Mouse (Mus musculus): ENCODE data around the gene Zfp59. TPM values are rescaled to one million over a fixed set of nuclear protein-coding genes. Genes with fewer than 3 reads are reported as not detected.
A peak's percentile ranks its signal among the peaks of the same experiment; 100 is the strongest.
"Not testable (repeated sequence)": the region's sequence is repeated elsewhere in the genome, so short reads cannot be mapped to it uniquely, and the experiment has no call there.

Zfp59 gene
- 9.7 and 10.7 TPM in 2 replicates for polyA plus RNA-seq (2016; fragmentation: Nextera tagmentation; extraction: Ambion mirVana)

- Histone ChIP-seq H3K4me1 (replicated peaks) (peaks cover 5% of the 10 kb centered on the region), H3K9ac (replicated peaks) (peak within 1 kb of the TSS; percentile 64), H3K4me3 (replicated peaks) (peak within 1 kb of the TSS; percentile 57), H3K36me3 (0 out of 2 replicates have a peak, but pooled peaks cover under 1% of the 10 kb centered on the region), H3K9me3 (no peaks in the 10 kb centered on the region), H3K4me2 (peak within 1 kb of the TSS; percentile 62), H3K27ac (peak within 1 kb of the TSS; percentile 82), H3K27me3 (no peaks in the 10 kb centered on the region)
- peak; percentile 90 for ATAC-seq (ENCODE audit: insufficient number of reproducible peaks, insufficient read depth, low FRiP score, low TSS enrichment, low read depth)
- WGBS, result 3% methylated on average over 34 of the region's 34 CpGs
Observed at GRCm38 (mm10) chr7:27838323-27839249, at the start of gene Zfp59. TSS of gene Zfp59 (plus strand) at chr7:27838607.

DNA sequence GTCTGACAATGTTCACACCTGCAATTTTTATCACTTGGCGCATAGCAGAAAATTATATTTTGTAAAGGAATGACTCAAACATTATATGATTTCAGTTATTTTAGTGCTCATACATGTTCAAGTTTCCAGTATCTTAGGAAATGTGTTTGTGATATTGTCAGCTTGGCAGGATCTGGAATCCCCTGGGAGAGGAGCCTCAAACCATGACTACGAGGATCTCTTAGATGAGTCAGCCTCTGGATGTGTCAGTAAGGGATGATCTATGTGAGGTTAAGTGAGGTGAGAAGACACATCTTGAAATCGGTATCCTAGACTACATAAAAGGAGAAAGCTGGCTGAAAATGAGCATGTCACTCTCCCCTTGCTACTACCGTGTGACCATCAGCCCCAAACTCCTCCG is 49.1 kb upstream of the Zfp59 start:
- Histone ChIP-seq H3K27me3 (no peaks in the 10 kb centered on the region), H3K9me3 (peaks cover 23% of the 10 kb centered on the region), H3K4me2 (no peak overlapping the region), H3K4me3 (replicated peaks) (no peak overlapping the region), H3K9ac (replicated peaks) (no peak overlapping the region), H3K4me1 (replicated peaks) (no peaks in the 10 kb centered on the region), H3K36me3 (no peaks in the 10 kb centered on the region), H3K27ac (no peak overlapping the region)
- 76% methylated on average over 5 of the region's 5 CpGs for WGBS
- ATAC-seq (ENCODE audit: insufficient number of reproducible peaks, insufficient read depth, low FRiP score, low TSS enrichment, low read depth), result no peak

DNA sequence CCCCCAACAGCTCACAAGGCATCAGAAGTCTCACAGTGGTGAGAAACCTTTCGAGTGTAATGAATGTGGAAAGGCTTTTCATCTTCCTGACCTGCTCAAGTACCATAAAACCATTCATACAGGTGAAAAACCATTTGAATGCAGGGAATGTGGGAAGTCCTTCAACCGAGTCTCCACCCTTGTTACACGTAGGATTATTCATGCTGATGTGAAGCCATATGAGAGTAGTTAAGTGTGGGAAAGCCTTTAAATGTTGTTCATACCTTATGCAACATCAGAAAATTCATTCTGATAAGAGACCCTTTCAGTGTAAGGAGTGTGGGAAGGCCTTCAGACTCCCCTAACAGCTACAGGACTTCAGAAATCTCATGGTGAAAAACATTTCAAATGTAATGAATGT is 44.5 kb upstream of the Zfp59 start:
- not testable (repeated sequence) for H3K9me3 ChIP-seq; ATAC-seq (ENCODE audit: insufficient number of reproducible peaks, insufficient read depth, low FRiP score, low TSS enrichment, low read depth); H3K27me3 ChIP-seq; H3K36me3 ChIP-seq; H3K4me2 ChIP-seq; H3K4me1 ChIP-seq (replicated peaks); H3K27ac ChIP-seq; H3K4me3 ChIP-seq (replicated peaks); H3K9ac ChIP-seq (replicated peaks)
- 42% methylated on average over 3 of the region's 3 CpGs for WGBS

DNA sequence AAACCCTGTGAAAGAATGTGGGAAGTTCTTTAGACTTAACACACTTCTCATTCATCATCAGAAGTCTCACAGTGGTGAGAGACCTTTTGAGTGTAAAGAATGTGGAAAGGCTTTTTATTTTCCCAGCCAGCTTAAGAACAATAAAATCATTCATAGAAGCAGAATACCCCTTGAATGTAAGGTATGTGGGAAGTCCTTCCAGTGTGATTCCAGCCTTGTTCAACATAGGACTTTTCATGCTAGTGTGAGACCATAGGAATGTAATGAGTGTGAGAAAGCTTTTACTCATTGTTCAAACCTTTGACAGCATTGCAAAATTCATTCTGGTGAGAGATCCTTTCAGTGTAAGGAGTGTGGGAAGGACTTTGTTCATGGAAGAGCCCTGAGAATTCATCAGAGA is 43.8 kb upstream of the Zfp59 start:
- Histone ChIP-seq H3K4me1 (replicated peaks) (peaks cover 5% of the 10 kb centered on the region; the same call in 1 of the 2 replicates), H3K4me3 (replicated peaks) (no peak overlapping the region), H3K36me3 (no peaks in the 10 kb centered on the region), H3K27me3 (no peaks in the 10 kb centered on the region), H3K4me2 (no peak overlapping the region), H3K9me3 (0 out of 2 replicates have a peak, but pooled peaks cover 9% of the 10 kb centered on the region), H3K27ac (no peak overlapping the region), H3K9ac (replicated peaks) (no peak overlapping the region)
- ATAC-seq (ENCODE audit: insufficient number of reproducible peaks, insufficient read depth, low FRiP score, low TSS enrichment, low read depth), result no peak

- no peak overlapping the region; the same call in 1 of the 2 replicates for H3K27ac ChIP-seq
Observed at GRCm38 (mm10) chr7:27797906-27798811, 40.2 kb upstream of the Zfp59 start.

GRCm38 (mm10) chr7:27801137-27801536 is 37.3 kb upstream of the Zfp59 start:
- Histone ChIP-seq H3K36me3 (no peaks in the 10 kb centered on the region; the same call in 1 of the 2 replicates), H3K4me3 (replicated peaks) (no peak overlapping the region), H3K9me3 (0 out of 2 replicates have a peak, but pooled peaks cover 9% of the 10 kb centered on the region), H3K27ac (no peak overlapping the region), H3K27me3 (no peaks in the 10 kb centered on the region), H3K4me2 (no peak overlapping the region), H3K4me1 (replicated peaks) (peaks cover 10% of the 10 kb centered on the region; the same call in 1 of the 2 replicates), H3K9ac (replicated peaks) (no peak overlapping the region)
- ATAC-seq (ENCODE audit: insufficient number of reproducible peaks, insufficient read depth, low FRiP score, low TSS enrichment, low read depth), result no peak
- WGBS, result 58% methylated on average over 2 of the region's 2 CpGs

More at GRCm38 (mm10) chr7:27797906-27798811, 40.2 kb upstream of the Zfp59 start:
- Histone ChIP-seq H3K4me1 (replicated peaks) (peaks cover 5% of the 10 kb centered on the region; the same call in 1 of the 2 replicates), H3K9me3 (0 out of 2 replicates have a peak, but pooled peaks cover 9% of the 10 kb centered on the region), H3K36me3 (no peaks in the 10 kb centered on the region), H3K4me3 (replicated peaks) (0 out of 2 replicates have a peak overlapping the region, but pooled peaks have one; percentile 4), H3K27me3 (no peaks in the 10 kb centered on the region), H3K4me2 (peak overlapping the region; percentile 45), H3K9ac (replicated peaks) (no peak overlapping the region)
- ATAC-seq (ENCODE audit: insufficient number of reproducible peaks, insufficient read depth, low FRiP score, low TSS enrichment, low read depth), result peak; percentile 59; the same call in 1 of the 2 replicates
- 35% methylated on average over 8 of the region's 8 CpGs for WGBS

DNA sequence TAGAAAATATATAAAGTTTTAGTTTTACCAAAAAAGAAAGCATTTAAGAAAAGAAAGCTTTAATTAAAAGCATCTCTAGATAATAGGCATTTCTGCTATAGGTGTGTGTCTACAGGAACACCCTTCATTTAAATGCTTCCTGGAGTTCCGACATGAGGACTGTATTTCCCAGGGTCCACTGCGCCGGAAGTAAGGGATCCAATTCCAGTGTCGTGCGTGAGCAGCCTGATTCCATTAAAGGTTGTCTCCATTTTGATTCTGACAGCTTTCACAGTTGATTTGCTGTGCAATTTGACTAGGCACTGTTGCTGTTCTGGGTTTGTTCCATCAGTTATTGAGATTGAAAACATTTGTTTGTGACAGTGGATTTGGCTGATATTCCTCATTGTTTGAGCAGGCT is 35.4 kb upstream of the Zfp59 start:
- H3K4me2 ChIP-seq, result no peak overlapping the region
- no peaks in the 10 kb centered on the region for H3K9me3 ChIP-seq
- peaks cover 10% of the 10 kb centered on the region; the same call in 1 of the 2 replicates for H3K4me1 ChIP-seq (replicated peaks)
- WGBS, result 72% methylated on average over 5 of the region's 5 CpGs
- H3K27ac ChIP-seq, result no peak overlapping the region
- ATAC-seq (ENCODE audit: insufficient number of reproducible peaks, insufficient read depth, low FRiP score, low TSS enrichment, low read depth), result no peak
- H3K36me3 ChIP-seq, result peaks cover 8% of the 10 kb centered on the region
- no peak overlapping the region for H3K4me3 ChIP-seq (replicated peaks)
- no peak overlapping the region for H3K9ac ChIP-seq (replicated peaks)
- no peaks in the 10 kb centered on the region for H3K27me3 ChIP-seq

- H3K27ac ChIP-seq, result peak overlapping the region; percentile 79
- peak overlapping the region; percentile 72 for H3K9ac ChIP-seq (replicated peaks)
- peak; percentile 93 for ATAC-seq (ENCODE audit: insufficient number of reproducible peaks, insufficient read depth, low FRiP score, low TSS enrichment, low read depth)
- no peaks in the 10 kb centered on the region for H3K27me3 ChIP-seq
- under 1% methylated on average over 25 of the region's 25 CpGs for WGBS
- no peaks in the 10 kb centered on the region for H3K9me3 ChIP-seq
- H3K4me1 ChIP-seq (replicated peaks), result peaks cover 6% of the 10 kb centered on the region; the same call in 1 of the 2 replicates
- peak overlapping the region; percentile 88 for H3K4me2 ChIP-seq
- peaks cover 23% of the 10 kb centered on the region for H3K36me3 ChIP-seq
- peak overlapping the region; percentile 71 for H3K4me3 ChIP-seq (replicated peaks)
Observed at GRCm38 (mm10) chr7:27804297-27805030, 33.9 kb upstream of the Zfp59 start.

- WGBS, result 90% methylated on average over 3 of the region's 3 CpGs
- not testable (repeated sequence) for ATAC-seq (ENCODE audit: insufficient number of reproducible peaks, insufficient read depth, low FRiP score, low TSS enrichment, low read depth)
Observed at GRCm38 (mm10) chr7:27806896-27807295, 31.5 kb upstream of the Zfp59 start, which contains the start of gene Zfp626. TSS of gene Zfp626 (plus strand) at chr7:27807196.

GRCm38 (mm10) chr7:27807305-27807704 is 31.1 kb upstream of the Zfp59 start:
- not testable (repeated sequence) for H3K4me2 ChIP-seq; H3K4me3 ChIP-seq (replicated peaks); H3K9me3 ChIP-seq; H3K9ac ChIP-seq (replicated peaks); H3K27me3 ChIP-seq; H3K4me1 ChIP-seq (replicated peaks); ATAC-seq (ENCODE audit: insufficient number of reproducible peaks, insufficient read depth, low FRiP score, low TSS enrichment, low read depth); H3K27ac ChIP-seq
- WGBS, result 88% methylated on average over 7 of the region's 7 CpGs
- peaks cover 48% of the 10 kb centered on the region for H3K36me3 ChIP-seq

More at GRCm38 (mm10) chr7:27806896-27807295, 31.5 kb upstream of the Zfp59 start, which contains the start of gene Zfp626:
- H3K4me3 ChIP-seq (replicated peaks); H3K9me3 ChIP-seq; H3K4me1 ChIP-seq (replicated peaks); H3K27me3 ChIP-seq; H3K27ac ChIP-seq; H3K4me2 ChIP-seq; H3K9ac ChIP-seq (replicated peaks): not testable (repeated sequence)
- H3K36me3 ChIP-seq, result peaks cover 44% of the 10 kb centered on the region
